Mouse (Mus musculus) forebrain, embryonic 10.5 days (tissue): Measurements from ENCODE around the gene Map3k5. TPM values are rescaled to one million over a fixed set of nuclear protein-coding genes. Genes with fewer than 3 reads are reported as not detected.

ENCODE experiments used
- DNase-seq: peaks from one replicate; pipeline ENCODE4 v3.0.0-alpha.2; 2017; ENCODE audit warnings: low spot score; ENCODE audit errors: extremely low spot score
- H3K27ac ChIP-seq: fragments of 300-500 bp; sonication (generic); 2 replicates; pipeline ENCODE4 v1.5.1; 2016; ENCODE audit warnings: mild to moderate bottlenecking
- H3K27me3 ChIP-seq: fragments of 300-500 bp; sonication (generic); 2 replicates; pipeline ENCODE4 v1.6.1; 2016; ENCODE audit warnings: mild to moderate bottlenecking; ENCODE audit not compliant: poor library complexity, severe bottlenecking
- H3K36me3 ChIP-seq: fragments of 300-500 bp; sonication (generic); replicated peaks from 2 replicates; pipeline ENCODE4 v1.6.1; 2016; ENCODE audit warnings: mild to moderate bottlenecking, moderate library complexity
- H3K4me1 ChIP-seq: fragments of 300-500 bp; sonication (generic); 2 replicates; pipeline ENCODE4 v1.6.1; 2016
- H3K4me3 ChIP-seq: fragments of 300-500 bp; sonication (generic); 2 replicates; pipeline ENCODE4 v1.5.1; 2016; ENCODE audit warnings: mild to moderate bottlenecking, moderate library complexity
- H3K9me3 ChIP-seq: fragments of 300-500 bp; sonication (generic); 2 replicates; pipeline ENCODE4 v1.6.1; 2016; ENCODE audit warnings: mild to moderate bottlenecking, moderate library complexity
- WGBS: fragments of 180-500 bp; shearing (Covaris S2); methylation state at CpG from one replicate; pipeline ENCODE4 v1.1.7; 2016; 5-methylcytosine and 5-hydroxymethylcytosine counted together
- polyA plus RNA-seq: library from polyadenylated mRNA; unstranded; fragments of >200 nt; fragmentation: Nextera tagmentation; extraction: Ambion mirVana; gene quantifications from 2 replicates; pipeline ENCODE4 v1.2.1, GENCODE M21; 2016

Map3k5 gene
- polyA plus RNA-seq, 1 experiment from 2014 or later, result 0.42 TPM

DNA sequence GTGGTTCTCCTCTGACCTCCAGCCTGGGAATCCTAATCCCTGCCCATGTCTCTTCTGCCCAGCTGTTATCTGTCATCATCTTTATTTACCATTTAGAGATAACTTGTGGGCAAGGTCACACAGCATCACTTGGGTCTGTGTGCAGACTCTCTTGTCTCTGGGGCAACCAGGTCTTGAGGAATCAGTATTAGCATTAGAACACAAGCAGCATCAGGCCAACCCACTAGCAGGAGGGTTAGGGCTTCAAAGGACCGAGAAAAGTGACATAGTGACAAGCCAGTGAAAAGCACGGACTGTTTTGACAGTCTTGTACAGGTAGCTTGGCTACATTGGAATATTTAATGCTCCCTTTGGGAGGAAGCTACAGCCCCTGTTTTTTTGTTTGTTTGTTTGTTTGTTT lies 153.6 kb downstream of the Map3k5 start:
- no peaks in the 10 kb centered on the region for H3K36me3 ChIP-seq
- no peaks in the 10 kb centered on the region for H3K9me3 ChIP-seq
- DNase-seq, result no peak
- WGBS, result 77% methylated on average over 2 of the region's 2 CpGs
- no peak overlapping the region for H3K27ac ChIP-seq
- no peaks in the 10 kb centered on the region for H3K27me3 ChIP-seq
- no peak overlapping the region for H3K4me3 ChIP-seq
- H3K4me1 ChIP-seq, result no peaks in the 10 kb centered on the region

DNA sequence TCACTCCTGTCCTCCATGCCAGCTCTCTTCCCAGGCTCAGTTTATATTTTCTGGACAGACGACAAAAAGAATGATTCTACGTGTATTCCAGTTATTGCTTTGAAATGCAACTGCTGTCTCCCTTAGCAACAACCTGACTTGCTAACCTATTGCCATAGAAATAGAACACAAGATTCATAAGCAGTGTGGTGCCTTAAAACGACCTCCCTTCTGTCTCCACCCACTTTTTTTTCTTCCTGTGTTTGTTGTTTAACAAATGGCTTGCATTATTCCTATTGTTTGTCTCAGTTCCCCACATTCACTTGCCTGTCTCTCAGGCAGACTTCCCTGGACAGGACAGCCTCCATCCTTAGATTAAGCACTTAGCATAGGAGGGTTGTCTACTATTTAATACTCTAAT lies 154.8 kb downstream of the Map3k5 start:
- H3K27me3 ChIP-seq, result no peaks in the 10 kb centered on the region
- no peak overlapping the region for H3K27ac ChIP-seq
- no peaks in the 10 kb centered on the region for H3K36me3 ChIP-seq
- H3K4me1 ChIP-seq, result no peaks in the 10 kb centered on the region
- H3K4me3 ChIP-seq, result no peak overlapping the region
- H3K9me3 ChIP-seq, result no peaks in the 10 kb centered on the region
- 77% methylated on average over 3 of the region's 3 CpGs for WGBS
- no peak for DNase-seq

DNA sequence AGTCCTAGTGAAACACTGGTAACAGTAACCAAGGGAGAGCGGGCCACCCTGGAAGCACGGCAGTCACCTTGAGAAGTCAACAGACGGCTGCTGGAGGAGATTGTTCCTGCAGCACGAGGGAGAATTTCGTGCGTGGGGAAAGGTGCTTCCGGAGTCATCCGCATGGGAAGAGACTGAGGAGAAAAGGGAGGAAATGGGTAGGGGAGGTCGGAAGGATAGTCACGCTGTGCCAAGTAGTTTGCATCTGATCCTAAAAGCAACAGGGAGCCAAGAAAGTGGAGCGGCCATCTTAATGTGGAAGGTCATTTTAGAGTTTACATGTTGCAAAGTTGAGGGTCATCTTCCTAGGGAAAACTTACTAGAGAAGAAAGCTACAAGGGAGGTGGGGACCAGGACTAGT lies 155.9 kb downstream of the Map3k5 start:
- H3K9me3 ChIP-seq, result no peaks in the 10 kb centered on the region
- H3K27ac ChIP-seq, result no peak overlapping the region
- 93% methylated on average over 11 of the region's 11 CpGs for WGBS
- no peak overlapping the region for H3K4me3 ChIP-seq
- H3K36me3 ChIP-seq, result no peaks in the 10 kb centered on the region
- no peaks in the 10 kb centered on the region for H3K4me1 ChIP-seq
- H3K27me3 ChIP-seq, result no peaks in the 10 kb centered on the region
- DNase-seq, result no peak

DNA sequence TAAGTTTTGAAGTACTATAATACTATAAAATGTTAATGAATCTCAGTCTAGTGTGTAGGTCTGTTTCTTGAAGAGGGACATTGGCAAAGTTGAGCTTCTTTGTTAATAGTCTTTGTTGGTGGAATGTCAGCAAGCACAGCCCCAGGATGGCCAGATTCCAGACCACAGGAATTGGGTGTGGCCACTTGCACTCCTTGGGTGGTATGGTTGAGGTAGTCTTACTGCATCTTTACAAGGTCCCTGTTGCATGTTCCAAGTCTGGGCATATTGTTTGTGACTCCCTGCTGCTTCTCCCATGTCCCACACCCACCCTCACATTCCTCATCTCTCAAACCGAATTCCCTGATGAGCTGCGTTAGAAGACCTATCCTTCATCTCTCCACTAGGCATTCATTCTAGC lies 157.1 kb downstream of the Map3k5 start:
- Histone ChIP-seq H3K9me3 (no peaks in the 10 kb centered on the region), H3K36me3 (no peaks in the 10 kb centered on the region), H3K4me3 (no peak overlapping the region), H3K27me3 (no peaks in the 10 kb centered on the region), H3K4me1 (no peaks in the 10 kb centered on the region), H3K27ac (no peak overlapping the region)
- no peak for DNase-seq
- 95% methylated on average over 2 of the region's 2 CpGs for WGBS

DNA sequence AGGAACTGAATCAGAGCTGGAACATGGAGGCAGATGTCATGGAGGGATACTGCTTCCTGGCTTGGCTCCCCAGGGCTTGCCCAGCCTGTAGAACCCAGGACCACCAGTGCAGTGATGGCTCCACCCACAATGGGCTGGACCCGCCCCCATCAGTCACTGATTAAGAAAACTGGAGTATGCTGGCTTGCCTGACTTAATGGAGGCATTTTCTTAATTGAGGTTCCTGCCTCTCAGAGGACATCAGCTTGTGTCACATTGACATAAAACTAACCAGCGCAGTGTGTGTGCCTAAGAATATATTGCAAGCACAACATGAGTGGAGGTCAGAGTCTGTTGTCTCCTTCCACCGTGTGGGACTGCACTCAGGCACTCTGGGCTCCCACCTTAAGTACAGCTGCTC lies 158.1 kb downstream of the Map3k5 start:
- Histone ChIP-seq H3K27me3 (no peaks in the 10 kb centered on the region), H3K9me3 (no peaks in the 10 kb centered on the region), H3K4me1 (no peaks in the 10 kb centered on the region), H3K27ac (no peak overlapping the region), H3K36me3 (no peaks in the 10 kb centered on the region), H3K4me3 (no peak overlapping the region)
- WGBS, result 94% methylated on average over 3 of the region's 3 CpGs
- DNase-seq, result no peak

DNA sequence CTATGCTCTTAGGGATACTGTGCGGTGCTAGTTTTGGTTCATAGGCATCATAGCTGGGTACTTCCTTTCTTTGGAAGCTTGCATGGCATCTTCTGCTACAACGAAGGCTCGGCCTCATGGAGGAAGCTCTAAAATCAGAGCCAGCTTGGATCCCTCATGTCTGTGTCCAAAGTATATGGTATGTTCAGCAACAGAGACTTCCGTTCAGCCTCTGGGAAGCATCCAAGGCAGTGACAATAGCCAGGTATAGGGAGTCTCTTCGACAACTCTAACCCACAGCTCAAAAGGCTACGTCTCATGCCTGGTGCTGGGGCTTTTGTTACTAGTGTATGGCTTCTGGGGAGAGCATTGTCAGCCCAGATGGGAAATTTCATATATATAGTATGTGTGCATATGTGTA lies 167.2 kb downstream of the Map3k5 start:
- Histone ChIP-seq H3K27ac (no peak overlapping the region), H3K4me3 (no peak overlapping the region), H3K4me1 (no peaks in the 10 kb centered on the region), H3K36me3 (no peaks in the 10 kb centered on the region), H3K9me3 (no peaks in the 10 kb centered on the region), H3K27me3 (no peaks in the 10 kb centered on the region)
- 92% methylated on average over 6 of the region's 6 CpGs for WGBS
- no peak for DNase-seq

DNA sequence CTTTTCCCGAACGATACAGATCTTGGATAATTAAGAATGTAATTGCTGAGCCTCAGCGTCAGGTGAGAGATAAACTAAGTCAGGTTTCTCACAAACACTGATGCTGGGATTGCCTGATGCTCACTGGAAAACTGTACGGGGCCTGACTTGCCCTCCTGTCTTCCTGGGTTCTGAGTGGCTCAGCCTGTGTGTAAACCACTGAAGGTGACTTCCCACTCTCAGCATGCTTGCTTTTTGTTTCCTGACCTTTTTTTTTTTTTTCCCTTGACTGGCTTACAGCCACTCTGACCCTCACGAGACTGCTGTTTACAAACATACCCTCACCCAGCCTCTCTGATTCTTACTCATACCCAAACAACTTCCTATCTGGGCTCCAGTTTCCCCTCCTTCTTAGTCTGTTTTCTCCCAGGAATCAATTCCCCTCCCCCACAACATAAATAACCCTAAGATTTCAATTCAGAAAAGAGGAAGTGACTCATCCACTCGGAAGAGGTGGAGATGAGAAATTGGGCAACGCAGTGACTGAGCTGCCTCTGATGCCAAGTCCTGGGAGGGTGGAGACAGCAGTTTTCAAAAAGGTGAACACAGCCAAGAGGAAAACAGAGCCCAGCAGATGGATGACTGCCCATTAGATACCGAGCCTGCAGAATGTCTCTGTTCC lies 170.1 kb downstream of the Map3k5 start:
- Histone ChIP-seq H3K4me3 (no peak overlapping the region), H3K4me1 (no peaks in the 10 kb centered on the region), H3K36me3 (no peaks in the 10 kb centered on the region), H3K9me3 (no peaks in the 10 kb centered on the region), H3K27me3 (no peaks in the 10 kb centered on the region), H3K27ac (no peak overlapping the region)
- DNase-seq, result no peak
- WGBS, result 83% methylated on average over 8 of the region's 8 CpGs

DNA sequence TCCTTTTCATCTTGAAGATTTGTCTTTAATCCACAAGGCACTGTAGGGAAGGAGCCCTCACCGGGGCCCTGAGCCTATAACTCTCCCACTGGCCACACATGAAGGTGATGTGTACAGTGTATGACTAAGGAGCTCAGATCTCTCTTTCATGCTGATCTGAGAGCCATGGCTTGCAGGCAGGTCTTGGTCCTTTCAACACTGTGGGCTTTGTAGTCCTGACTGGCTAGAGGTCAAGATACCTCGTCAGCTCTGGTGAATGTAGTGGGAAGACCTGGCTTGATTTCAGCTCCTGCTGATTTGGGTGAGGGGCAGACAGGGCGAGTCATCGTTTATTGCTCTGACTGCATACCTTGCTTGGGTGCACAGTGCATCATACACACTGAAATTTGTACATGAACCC lies 171.3 kb downstream of the Map3k5 start:
- H3K4me1 ChIP-seq, result no peaks in the 10 kb centered on the region
- DNase-seq, result no peak
- 80% methylated on average over 4 of the region's 4 CpGs for WGBS

DNA sequence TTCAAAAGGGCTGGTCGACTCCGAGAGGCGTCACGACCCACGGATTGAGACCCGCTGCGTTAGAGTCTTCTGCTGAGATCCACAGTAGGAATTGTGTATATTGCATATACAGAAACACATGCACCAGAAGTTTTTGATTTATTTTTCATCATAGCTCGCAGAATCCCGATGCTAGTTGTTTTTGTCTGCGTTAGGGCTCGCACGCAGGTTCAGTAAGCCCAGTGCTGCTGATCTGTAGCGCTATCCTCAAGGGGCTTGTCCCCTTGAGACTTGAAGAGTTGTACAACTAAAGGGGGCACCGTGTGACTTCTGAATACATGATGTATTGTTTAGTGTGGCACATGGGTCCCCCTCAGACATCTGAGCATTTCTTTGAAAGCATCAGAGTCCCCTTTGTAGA lies 172.8 kb downstream of the Map3k5 start:
- Histone ChIP-seq H3K36me3 (no peaks in the 10 kb centered on the region), H3K9me3 (no peaks in the 10 kb centered on the region), H3K4me1 (no peaks in the 10 kb centered on the region), H3K4me3 (no peak overlapping the region), H3K27ac (no peak overlapping the region), H3K27me3 (no peaks in the 10 kb centered on the region)
- WGBS, result 96% methylated on average over 14 of the region's 14 CpGs
- no peak for DNase-seq

More for the DNA sequence above, 171.3 kb downstream of the Map3k5 start:
- no peaks in the 10 kb centered on the region for H3K27me3 ChIP-seq
- H3K4me3 ChIP-seq, result no peak overlapping the region
- no peaks in the 10 kb centered on the region for H3K9me3 ChIP-seq
- no peaks in the 10 kb centered on the region for H3K36me3 ChIP-seq
- no peak overlapping the region for H3K27ac ChIP-seq

DNA sequence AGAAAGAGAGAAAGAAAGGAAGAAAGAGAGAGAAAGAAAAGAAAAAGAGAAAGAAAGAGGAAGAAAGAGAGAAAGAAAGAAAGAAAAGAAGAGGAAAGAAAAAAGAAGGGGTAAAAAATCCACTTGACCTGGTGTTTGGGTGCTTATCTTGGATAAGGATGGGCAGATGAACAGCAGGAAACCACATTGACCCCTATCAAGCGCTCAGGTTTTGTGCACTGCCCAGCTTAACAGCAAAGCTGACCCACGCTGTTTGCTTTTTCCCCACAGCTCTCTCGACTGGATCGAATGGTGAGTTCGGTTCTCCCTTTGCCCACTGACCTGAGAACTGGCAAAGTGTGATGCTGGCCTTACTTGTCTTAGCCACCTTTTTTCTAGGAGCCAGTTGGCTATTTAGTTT lies 177.2 kb downstream of the Map3k5 start:
- no peaks in the 10 kb centered on the region for H3K27me3 ChIP-seq
- H3K36me3 ChIP-seq, result no peaks in the 10 kb centered on the region
- no peak overlapping the region for H3K27ac ChIP-seq
- no peaks in the 10 kb centered on the region for H3K4me1 ChIP-seq
- no peaks in the 10 kb centered on the region for H3K9me3 ChIP-seq
- H3K4me3 ChIP-seq, result no peak overlapping the region
- DNase-seq, result no peak
- WGBS, result 91% methylated on average over 5 of the region's 5 CpGs

DNA sequence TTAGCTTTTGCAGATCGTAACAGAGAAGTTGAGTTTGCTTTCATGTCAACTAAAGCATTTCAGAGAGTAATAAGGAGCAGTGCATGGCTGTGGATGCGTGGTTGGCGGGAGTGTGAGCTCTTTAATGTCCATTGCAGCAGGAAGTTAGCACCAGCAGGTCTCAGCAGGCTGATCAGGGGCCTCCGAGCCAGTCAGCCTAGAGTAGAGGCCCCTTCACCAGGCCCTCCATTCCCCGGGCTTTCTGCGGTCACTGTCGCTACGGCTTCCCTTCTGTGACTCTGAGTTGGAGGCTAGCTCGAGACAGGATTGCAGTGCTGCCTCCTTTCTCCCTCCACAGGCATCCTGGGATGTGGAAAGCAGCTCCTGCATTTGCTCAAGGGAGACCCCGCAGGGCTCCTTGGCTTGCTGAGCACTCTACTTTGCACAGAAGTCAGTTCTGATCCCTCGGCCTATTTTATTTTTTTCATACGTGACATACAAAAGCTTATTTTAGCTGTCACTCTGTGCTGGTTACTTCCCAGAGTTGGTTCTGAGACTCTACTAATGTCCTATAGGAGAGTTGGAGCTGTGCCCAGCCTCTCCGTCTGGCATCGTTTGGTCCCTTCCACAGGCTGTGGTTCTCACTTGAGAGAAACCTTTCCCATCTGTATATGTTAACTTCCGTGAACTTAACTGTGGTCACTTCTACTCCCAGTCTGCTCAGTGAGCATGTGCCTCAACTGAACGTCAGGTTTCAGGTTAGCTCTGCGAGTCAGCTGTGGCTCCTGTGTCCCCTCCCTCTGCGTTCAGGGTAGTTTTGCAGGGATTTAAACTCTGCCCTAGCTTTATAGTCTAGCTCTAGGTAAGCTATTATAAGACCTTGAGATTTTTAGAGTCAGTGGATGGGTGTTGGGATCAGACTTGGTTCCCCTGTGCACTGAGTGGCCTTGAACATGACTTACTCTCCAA lies 178.0 kb downstream of the Map3k5 start:
- no peak for DNase-seq
- H3K4me3 ChIP-seq, result no peak overlapping the region
- WGBS, result 88% methylated on average over 18 of the region's 18 CpGs
- H3K4me1 ChIP-seq, result no peaks in the 10 kb centered on the region
- H3K36me3 ChIP-seq, result no peaks in the 10 kb centered on the region
- H3K27ac ChIP-seq, result no peak overlapping the region
- H3K27me3 ChIP-seq, result no peaks in the 10 kb centered on the region
- H3K9me3 ChIP-seq, result no peaks in the 10 kb centered on the region

DNA sequence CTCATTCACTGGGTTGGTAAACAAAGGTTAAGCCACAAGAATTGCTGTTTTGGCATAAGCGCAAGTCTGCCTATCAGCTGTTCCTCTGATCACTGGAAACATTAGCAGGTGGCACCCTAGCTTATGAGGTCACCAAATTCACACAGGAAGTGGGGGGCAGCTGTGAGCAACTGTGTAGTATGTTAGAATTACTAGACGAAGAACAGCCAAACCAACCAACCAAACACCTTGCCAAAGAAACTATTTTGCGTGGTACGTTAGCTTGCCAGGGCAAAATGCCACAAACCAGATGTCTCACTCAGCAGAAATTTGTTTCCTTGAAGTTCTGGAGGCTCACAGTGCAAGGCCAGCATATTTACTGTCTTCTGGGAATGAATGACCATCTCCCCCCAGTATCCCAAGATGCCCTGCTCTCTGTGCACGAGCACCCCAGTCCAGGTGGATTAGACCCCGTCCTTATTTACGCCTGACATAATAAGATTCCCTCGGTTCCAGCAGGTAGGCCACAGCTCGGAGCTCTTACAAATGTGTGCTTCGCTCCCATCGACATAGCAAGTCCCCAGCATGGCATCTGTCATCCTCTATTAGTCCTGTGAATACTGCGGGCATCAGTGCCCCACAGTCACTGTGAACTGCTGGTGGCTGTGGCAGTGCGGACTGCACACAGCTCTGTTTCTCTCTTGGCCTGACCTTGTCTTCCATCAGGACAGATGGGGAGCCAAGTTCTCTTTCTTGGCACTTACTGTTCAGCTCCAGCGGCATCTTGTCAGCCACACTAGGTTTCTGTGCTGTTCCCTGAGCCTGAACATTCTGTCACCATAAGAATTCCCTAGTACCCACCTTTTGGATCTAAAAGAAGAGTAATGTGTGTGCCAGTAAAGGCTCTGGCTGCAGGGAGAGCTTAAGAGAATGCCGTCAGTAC lies 185.5 kb downstream of the Map3k5 start:
- H3K4me1 ChIP-seq, result 0 out of 2 replicates have a peak, but pooled peaks cover 5% of the 10 kb centered on the region
- WGBS, result 95% methylated on average over 15 of the region's 15 CpGs

More for the DNA sequence above, 185.5 kb downstream of the Map3k5 start:
- Histone ChIP-seq H3K36me3 (no peaks in the 10 kb centered on the region), H3K27me3 (no peaks in the 10 kb centered on the region), H3K27ac (no peak overlapping the region), H3K9me3 (no peaks in the 10 kb centered on the region), H3K4me3 (no peak overlapping the region)
- no peak for DNase-seq
